Mouse (Mus musculus) gastrocnemius, postnatal 14 days (tissue): ENCODE data around the gene Vtcn1. TPM values are rescaled to one million over a fixed set of nuclear protein-coding genes. Genes with fewer than 3 reads are reported as not detected.
"Not testable (repeated sequence)": the region's sequence is repeated elsewhere in the genome, so short reads cannot be mapped to it uniquely, and the experiment has no call there.

Source experiments
- DNase-seq: peaks from one replicate; pipeline ENCODE4 v3.0.0; 2021; ENCODE audit warnings: mixed read lengths
- intact Hi-C: fragments of 180-260 bp; cut with DNase I; formaldehyde crosslinking; loops from one replicate; pipeline ENCODE4 v1.15.1; 2025; ENCODE audit warnings: low total_unique reads
- long read RNA-seq, 2 experiments: library from polyadenylated mRNA; stranded (forward); transcript quantifications; one replicate each; pipeline ENCODE4 v2.0.0; 2021
- total RNA-seq, 2 experiments: library from RNA; stranded (reverse); gene quantifications; 2 replicates each; pipeline ENCODE4 v1.2.3; 2021

The Vtcn1 gene
- total RNA-seq: under 1 TPM; 0.31 to 0.94 TPM
- long read RNA-seq, experiment 1, partial matches to known transcripts: 0 of 1 reads
- long read RNA-seq, experiment 1, other reads (novel, unspliced or antisense): 0 of 1 reads
- long read RNA-seq, experiment 2: 0 reads

DNA sequence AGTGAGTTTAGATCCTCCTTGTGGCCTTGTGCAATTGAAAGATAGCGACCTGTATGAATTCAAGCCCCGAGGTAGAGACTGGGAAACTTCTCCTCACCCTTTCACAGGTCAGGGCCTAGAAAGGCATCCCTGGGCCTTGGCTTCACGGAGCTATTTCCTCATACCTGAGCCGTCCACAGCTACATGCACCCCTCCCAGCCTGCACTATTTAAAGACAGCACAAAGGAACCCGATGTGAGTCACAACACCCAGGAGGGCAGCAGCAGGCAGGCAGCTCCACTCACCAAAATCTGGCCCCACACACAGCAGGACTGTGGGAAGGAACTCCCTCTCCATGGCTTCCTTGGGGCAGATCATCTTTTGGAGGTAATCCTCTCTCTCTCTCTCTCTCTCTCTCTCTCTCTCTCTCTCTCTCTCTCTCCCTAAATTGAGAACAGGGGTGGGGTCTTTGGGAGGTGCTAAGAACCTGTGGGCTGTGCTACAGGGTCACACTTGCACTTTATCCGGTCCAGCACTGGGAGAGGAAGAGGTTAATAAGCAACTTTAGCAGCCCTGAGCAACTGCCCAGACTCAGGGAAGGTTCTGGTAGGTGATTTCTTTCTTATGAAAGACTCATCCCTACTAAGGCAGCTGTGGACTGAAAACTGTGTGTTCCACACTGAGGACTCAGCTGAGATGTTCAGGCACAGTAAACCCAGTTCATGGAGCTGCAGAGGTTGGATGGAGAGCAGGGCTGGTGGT, at the start of gene Vtcn1:
TSS of gene Vtcn1 (plus strand) at position 235 of the 741 bp plus-strand sequence.
- DNase-seq: no peak
- intact Hi-C loops: no loop called here

DNA sequence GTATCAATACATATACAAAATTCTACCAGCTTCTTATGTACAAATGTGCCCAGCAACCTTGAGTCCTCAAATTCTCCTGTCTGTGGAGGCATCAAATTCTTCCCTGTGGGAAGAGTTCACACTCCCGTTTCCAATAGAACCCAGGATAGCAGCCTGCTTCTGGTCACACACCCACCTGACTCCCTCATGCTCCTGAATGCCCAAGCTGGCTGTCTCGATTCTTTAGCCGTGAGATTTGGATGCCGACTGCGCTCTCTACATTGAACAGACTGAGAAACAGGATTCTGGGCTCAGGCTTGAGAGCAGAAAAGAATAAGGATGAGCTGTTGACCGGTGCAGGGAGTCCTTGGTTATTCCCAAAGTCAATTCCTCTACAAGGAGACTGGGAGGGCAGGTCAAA, 48.3 kb upstream of the Vtcn1 start:
- intact Hi-C loops: loop anchor here (10.0 kb wide), 1 partner anchor 118 kb away; no protein-coding TSS in a partner anchor
- DNase-seq: no peak

DNA sequence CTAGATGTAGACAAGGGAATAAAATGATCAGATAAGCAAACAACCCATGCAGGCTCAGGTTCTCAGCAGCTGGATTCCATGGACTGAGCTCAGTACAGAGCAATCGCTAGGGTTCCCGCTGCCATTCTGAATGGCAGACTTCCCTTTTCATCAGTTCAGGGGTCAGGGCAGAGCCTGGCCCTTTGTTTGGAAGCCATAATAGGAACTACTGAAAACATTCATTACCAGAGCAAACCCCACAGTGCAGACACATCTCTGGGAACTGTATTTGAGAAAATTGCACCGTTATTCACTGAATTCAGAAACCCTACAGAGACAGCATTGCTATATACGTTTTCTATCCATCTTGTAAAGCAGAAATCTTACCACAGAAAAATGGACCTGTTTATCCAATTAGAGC, 47.7 kb upstream of the Vtcn1 start:
- intact Hi-C loops: loop anchor here (10.0 kb wide), 1 partner anchor 117 kb away; no protein-coding TSS in a partner anchor

DNA sequence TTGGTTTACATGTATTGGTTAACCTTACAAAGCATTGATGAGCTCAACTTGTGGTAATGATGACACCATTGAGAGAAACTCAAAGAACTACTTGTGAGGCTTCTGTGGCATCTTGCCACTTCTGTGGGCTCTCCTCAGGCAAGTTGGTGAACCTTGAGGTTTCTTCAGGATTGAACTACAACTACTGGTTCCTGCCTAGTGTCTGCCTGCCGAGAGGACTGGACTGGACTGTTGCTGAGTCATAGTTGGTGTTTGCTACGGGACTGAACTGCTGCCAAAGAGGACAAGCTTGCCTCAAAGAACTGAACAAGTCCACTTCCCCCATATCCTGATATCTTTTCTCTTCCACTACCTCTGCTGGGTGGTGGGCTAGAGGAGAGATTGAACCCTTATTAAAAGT, 39.2 kb upstream of the Vtcn1 start:
- intact Hi-C loops: no loop called here
- DNase-seq: no peak

More for the DNA sequence above, 47.7 kb upstream of the Vtcn1 start:
- DNase-seq: no peak

DNA sequence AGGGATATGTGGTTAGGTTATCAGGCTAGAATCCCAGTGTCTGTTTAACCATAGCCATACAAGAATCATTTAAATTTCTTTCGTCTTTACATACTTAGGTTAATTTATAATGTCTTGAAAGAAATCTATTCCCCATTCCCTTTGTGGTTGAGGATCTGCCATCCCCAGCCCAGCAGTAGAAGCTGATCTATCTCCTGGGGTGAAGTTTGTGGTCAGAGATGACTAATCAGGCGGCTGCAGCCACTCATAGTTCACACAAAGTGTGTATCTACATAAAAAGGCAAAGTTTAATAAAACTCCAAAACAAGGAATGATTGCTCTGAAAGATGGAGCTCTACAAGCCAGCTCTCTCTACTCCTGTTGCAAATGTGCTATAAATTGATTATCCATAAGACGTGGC, 33.6 kb upstream of the Vtcn1 start:
- no peak for DNase-seq

DNA sequence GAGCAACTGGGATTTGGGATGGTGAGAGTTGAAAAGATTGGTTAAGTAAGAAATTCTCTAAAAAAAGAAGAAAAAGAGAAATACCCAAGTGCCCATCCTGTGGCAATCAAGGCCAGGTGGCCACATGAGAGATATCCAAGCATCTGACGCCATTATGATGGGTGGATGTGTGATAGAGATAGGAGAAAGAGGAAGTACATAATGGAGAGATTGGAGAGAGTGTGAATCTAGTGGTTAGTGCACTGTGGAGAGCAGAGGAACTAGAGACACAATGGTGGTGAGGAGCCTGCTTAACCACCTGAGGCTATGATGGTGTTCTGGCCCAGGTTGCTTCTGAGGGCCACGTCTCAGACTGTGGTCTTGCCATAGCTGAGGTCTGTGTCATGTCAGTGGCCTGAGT, 31.9 kb upstream of the Vtcn1 start:
- no peak for DNase-seq
- intact Hi-C loops: no loop called here

More for the DNA sequence above, 33.6 kb upstream of the Vtcn1 start:
- intact Hi-C loops: no loop called here

DNA sequence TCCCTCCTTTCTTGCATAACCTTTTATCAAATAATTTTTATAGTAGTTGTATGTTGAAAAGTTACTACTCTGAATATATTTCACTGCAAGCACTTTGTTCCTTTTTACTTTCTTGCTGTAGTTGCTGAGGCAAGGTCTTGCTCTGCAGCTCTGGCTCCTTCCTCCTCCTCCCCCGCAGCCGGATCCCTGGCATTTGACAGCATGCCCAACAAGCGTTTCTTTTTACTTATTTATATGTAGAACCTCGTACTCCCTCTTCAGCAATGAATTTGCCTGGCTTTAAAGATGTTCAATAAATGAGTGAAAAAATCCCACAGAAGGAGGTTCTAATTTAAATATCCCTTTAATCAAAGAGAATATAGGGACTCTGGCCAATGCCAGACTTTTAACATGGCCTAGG, 28.7 kb upstream of the Vtcn1 start:
- intact Hi-C loops: no loop called here
- DNase-seq: no peak

DNA sequence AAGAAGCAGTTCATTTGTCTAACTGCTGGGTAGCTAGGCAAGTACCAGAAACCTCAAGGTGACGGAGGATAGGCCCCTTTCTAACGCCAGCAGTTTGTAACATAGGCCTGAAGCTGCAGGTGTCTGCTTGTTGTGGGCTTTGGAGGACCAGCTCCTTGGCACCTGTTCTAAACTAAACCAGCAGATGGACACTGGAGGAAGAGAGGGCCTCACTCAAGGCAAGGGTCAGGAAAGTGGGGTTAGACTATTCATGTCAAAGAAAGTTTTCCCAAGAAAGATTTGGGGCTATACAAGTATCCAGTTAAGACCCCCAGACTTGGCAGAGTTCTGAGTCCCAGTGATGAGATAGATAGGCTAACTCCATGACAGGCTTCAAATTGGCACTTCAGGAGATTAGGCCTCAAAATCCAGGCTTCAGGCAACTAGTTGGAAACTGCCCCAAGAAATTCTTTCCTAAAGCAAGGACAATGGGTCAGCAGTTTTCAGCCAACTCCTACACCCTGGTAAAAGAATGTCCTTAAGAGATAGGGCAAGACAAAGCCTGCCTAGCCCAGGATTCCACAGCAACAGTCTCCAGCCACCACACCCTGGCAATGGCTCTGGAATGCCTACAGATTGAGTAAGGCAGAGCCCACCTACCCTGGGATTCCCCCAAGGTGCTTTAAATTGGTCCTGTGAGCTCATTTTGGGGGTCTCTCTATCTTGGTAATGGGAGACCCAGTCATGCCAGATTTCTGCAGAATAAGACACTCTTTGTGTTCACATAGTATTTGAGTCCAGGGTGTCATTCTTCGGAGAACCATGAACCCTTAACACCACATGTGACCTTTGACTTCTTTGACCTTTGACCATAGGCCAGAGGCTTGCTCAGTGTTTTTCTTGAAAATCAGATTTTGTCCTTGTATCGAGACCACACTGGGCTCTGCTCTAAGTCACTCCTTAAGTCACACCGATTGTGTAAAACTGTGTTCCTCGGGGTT, 27.8 kb upstream of the Vtcn1 start:
- intact Hi-C loops: no loop called here
- DNase-seq: no peak

DNA sequence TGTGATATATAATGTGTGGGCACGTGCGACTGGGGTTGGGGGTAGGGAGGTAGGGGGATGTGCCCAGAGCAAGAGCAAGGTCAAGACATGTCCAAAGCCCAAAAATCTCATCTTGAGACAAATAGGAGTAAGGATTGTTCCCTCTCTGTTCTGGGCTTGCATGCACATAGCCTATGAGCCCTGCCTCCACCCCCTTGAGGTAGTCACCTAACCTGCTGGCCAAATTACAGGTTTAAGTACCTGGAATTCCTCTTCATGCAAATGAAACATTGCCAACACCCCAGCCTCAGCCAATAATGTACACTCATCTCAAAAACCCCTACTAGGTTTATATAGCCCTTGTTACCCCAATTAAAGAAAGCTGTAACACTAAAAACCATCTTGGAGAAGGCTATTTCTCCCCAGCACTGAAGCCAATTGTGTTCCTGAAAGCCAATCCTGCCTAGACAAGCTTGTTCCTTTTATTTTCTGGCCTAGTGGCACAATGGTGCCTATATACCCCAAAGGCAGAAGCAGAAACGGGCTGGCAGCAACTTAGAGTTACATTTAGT, 26.3 kb upstream of the Vtcn1 start:
- intact Hi-C loops: no loop called here
- DNase-seq: no peak

DNA sequence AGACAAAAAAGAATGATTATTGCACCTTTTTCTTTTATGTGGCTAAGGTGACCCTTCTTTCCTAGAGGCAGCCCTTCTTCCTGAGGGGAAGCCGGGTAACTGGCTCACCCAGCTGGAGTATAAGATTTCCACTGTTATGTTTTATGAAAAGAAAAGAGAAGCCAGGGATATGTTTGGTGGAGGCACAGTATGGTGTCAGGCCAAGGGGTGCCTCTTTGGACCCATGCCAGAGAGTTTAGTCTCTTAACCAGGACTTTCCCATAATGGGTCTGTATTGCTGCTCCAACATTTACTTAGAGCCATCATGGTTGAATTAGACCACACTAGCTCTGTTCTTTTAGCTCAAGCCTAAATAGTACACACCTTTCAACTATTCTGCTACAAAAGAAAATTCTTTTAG, 20.3 kb upstream of the Vtcn1 start:
- intact Hi-C loops: no loop called here
- DNase-seq: no peak

DNA sequence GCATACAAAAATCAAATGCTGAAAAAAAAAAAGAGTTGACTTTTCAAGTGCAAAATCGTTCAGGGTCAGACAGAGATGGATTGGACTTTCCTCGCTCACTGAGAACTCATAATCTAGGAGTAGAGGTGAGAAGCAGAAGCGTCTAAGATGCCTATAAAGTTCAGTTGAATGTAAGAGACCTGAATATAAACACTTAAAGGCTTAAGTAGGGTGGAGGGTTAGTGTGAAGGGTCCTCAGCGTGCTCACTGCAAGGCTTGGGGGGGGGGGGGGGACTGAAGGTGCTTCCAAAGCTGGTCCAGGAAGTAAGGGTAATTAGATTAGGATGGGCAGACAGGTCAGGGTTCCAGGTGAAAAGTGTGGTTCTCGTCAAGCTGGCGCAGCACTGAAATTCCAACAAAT, 19.3 kb upstream of the Vtcn1 start:
- no peak for DNase-seq
- intact Hi-C loops: no loop called here

DNA sequence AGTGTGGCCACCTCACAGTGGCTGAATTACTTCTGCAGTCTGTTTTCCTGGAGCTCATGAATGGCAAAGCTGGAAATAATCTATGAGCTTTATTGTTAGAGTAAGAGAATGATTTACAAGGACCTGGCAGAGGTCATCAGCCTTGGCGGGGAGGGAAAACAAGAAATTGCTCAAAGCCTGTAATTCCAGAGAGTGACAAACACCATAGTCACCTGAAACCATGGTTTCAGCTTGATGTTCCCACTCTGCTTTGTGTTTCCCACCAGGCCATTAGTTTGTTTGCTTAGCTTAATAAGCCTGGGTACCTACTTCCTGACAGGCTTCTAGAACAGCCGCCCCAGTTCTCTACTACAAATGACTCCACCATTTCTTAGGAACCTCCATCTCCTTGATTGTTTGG, 14.8 kb upstream of the Vtcn1 start:
- intact Hi-C loops: no loop called here
- no peak for DNase-seq

DNA sequence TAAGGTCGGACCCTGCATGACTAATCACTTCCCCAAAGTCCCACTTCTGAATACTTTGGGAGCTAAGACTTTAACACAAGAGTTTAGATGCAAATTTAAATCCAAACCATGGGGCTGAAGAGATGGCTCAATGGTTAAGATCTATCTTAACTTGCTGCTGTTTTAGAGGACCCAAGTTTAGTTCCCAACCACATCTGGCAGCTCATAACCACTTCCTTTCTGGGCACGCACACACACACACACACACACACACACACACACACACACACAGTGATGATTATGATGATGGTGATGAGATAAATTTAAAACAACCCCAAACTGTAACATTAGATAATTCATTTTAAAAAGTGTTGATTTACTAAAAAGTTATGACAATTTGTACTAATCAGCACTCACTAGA, 13.4 kb upstream of the Vtcn1 start:
- no peak for DNase-seq
- intact Hi-C loops: no loop called here

DNA sequence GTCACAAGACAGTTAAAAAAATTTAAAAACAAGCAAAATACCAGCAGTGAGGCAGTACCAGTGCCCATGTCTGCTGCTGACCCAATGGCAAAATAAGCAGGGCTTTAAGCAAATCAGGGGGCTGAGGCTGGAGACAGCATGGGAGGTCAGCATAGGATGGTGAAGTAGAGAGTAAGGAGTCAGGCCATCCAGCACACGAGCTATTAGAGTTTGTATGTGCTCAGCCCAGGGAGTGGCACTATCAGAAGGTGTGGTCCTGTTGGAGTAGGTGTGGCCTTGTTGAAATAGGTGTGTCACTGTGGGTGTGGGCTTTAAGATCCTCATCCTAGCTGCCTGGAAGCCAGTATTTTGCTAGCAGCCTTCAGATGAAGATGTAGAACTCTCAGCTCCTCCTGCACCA, 9.8 kb upstream of the Vtcn1 start:
- intact Hi-C loops, DNase-seq: not testable (repeated sequence)

DNA sequence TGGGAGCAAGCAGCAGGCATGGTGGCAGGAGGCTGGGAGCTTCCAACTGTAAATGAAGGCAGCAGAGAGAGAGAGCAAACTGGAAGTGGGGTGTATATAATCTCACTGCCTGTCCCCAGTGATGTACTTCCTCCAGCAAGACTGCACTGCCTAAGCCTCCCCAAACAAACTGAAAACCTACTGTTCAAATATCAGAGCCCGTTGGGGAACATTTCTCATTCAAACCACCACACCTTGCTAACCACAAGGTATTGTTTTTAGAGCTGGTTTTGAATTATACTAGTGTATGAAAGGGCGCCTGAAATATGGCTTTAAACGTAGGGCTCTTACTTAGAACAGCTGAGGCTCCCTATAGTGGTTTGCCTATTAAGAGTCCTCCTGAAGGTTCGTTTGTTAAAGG, 6.5 kb upstream of the Vtcn1 start:
- intact Hi-C loops: no loop called here
- DNase-seq: no peak

DNA sequence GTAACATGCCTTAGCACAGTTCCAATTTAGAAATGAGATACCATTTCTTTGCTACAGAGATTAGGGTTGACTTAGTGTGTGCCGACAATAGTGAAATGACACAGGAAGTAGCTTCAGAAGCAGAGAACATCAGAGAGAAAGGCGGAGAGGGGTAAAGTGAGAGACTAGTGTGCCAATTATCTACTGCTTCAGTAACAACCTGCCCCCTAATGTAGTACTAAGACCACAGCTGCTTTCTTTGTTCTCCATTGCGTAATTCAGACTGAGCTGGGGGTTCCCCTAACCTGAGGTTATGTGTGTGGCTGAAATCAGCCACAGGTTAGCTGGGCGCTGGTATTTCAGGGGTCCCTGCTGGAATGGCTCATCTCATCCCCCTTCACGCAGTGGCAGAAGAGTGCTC, 5.7 kb upstream of the Vtcn1 start:
- intact Hi-C loops: no loop called here
- DNase-seq: no peak

DNA sequence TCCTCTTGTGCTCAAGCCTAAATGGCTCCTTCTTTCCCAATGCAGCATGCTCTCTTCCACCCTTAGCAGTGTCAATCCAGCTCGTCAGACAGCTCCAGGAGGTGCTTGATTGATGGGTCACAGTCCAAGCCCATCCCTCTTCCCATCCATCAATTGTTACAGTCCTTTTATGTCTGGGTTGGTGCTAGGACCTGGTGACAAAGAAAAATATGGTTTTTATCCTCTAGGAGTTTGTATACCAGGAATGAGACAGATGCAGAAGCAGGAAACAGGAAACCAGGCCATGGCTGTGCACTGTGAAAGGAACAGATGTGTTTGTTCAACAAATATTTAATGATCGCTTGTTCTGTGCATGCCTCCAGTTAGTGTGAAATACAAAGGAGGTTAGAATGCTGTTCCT, 4.4 kb upstream of the Vtcn1 start:
- intact Hi-C loops: no loop called here

DNA sequence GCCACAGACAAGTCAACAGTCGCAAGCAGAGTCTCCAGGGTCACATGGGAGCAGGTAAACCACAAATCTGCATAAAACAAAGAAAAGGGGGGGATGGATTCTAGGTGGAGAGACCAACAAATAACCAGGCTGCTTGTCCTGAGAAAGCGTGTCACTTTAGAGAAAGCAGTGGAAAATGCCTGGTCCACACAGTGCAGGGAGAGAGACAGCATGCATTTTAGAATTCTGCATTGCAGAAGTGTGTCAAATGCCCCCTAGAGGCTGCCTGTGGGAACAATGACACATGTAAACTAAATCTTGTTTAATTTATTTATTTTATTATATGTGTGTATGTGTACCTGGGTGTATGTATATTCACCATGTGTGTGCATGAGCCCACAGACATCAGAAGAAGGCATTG, 4.0 kb upstream of the Vtcn1 start:
- intact Hi-C loops: no loop called here
- no peak for DNase-seq

More for the DNA sequence above, 4.4 kb upstream of the Vtcn1 start:
- DNase-seq: no peak

DNA sequence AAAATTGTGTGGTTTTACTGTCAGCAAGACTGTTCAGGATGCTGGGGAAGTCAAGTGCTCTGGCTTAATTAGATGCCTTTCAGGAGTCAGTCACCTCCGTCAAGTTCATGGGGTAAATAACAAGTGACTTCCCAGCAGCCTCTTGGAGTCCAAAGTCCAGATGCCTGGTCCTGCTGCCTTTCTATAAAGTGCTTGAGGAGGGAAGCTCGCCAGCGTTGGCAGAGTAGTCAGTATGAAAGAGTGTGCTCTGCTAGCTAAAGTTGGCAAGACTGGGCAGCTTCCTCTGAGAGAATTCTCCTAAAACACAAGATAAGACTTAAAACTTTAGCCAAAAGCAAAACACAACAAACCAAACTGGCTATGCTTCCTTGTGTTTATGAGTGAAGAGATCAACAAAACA, 18.5 kb downstream of the Vtcn1 start:
- DNase-seq: no peak

DNA sequence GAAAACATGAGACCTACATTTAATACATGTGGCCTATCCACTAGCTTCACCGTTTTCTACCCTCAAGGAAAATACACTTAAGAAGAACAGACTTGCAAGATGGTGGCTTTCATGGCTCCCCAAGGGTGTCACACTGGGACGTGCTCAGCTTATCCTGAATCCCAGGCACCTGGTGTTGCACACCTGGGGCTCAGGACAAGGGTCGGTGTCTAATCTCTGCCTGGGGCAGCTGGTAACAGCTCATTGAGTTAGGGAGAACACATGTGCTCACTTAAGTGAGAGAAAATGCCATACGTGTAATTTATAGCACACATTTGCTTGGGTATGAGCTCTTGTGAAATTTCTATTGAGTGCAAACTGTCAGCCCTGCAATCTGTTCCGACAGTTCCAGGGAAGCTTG, 19.1 kb downstream of the Vtcn1 start:
- no peak for DNase-seq
- intact Hi-C loops: no loop called here

More for the DNA sequence above, 18.5 kb downstream of the Vtcn1 start:
- intact Hi-C loops: no loop called here
